Mouse (Mus musculus) right cerebral cortex, adult 18-20 months (tissue): ENCODE measurements at regions not wholly inside any gene's neighbourhood (a gene's known extent, or its start where the extent isn't known, plus 50 kb on each side); places are given as distances from the start of the nearest gene placed in this dataset.

Experiments used
- DNase-seq: peaks from one replicate; pipeline ENCODE4 v3.0.0; 2022; ENCODE audit warnings: mixed read lengths

- peak; percentile 21 for DNase-seq
Observed at GRCm38 (mm10) chr9:35360139-35361100, 60.5 kb upstream of the Cdon start.

GRCm38 (mm10) chr9:35361432-35361831, 59.5 kb upstream of the Cdon start:
- DNase-seq, result no peak

GRCm38 (mm10) chr9:35362276-35362675, 58.7 kb upstream of the Cdon start:
- DNase-seq, result no peak

GRCm38 (mm10) chr9:35363079-35363478, 57.8 kb upstream of the Cdon start:
- DNase-seq, result no peak

GRCm38 (mm10) chr9:35363936-35364335, 57.0 kb upstream of the Cdon start:
- peak; percentile 29 for DNase-seq

GRCm38 (mm10) chr9:35365975-35366374, 55.0 kb upstream of the Cdon start:
- DNase-seq, result no peak

- no peak for DNase-seq
Observed at GRCm38 (mm10) chr9:35369063-35369462, 51.9 kb upstream of the Cdon start.

GRCm38 (mm10) chr9:35370031-35370430, 50.9 kb upstream of the Cdon start:
- no peak for DNase-seq

- no peak for DNase-seq
Observed at GRCm38 (mm10) chr9:35370895-35371294, 50.0 kb upstream of the Cdon start.
